Mouse (Mus musculus) heart, postnatal 14 days (tissue): ENCODE measurements around the gene Olfr1056. TPM values are rescaled to one million over a fixed set of nuclear protein-coding genes. Genes with fewer than 3 reads are reported as not detected.
"Not testable (repeated sequence)": the region's sequence is repeated elsewhere in the genome, so short reads cannot be mapped to it uniquely, and the experiment has no call there.

ENCODE experiments used
- DNase-seq, 2 experiments: peaks; one replicate each; pipeline ENCODE4 v3.0.0; 2021 to 2022
- intact Hi-C: fragments of 180-260 bp; cut with DNase I; formaldehyde crosslinking; loops from one replicate; pipeline ENCODE4 v1.15.1; 2025
- long read RNA-seq, 2 experiments: library from polyadenylated mRNA; stranded (forward); transcript quantifications; one replicate each; pipeline ENCODE4 v2.0.0; 2021
- total RNA-seq, 2 experiments: library from RNA; stranded (reverse); gene quantifications; 2 replicates each; pipeline ENCODE4 v1.2.3; 2021

Olfr1056 gene
- not detected for total RNA-seq
- long read RNA-seq, experiment 1: 0 reads
- long read RNA-seq, experiment 2: 0 reads

DNA sequence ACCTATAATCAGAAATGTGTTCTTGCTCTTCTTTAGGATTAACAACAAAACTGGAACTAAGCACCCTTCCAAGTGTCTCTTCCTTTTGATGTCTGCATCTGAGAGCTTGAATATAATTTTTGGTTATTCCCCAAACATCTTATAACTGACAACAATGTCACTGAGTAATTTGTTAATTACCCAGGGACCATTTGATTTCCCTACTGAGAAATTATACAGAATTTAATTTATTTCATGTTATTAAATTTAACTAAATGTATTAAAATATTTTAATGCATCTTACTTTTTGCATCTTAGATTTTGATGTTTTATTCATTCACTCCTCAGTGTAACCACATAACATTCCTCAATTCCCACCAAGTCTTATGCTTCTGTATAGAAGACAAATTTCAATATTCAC, at the start of gene Olfr1056:
Gene Olfr1056, minus strand, starts transcription at position 101 of the 400 bp plus-strand sequence.
- DNase-seq: no peak

GRCm38 (mm10) chr2:86395114-86395513, 32.8 kb upstream of the Olfr1056 start:
- DNase-seq: no peak
- intact Hi-C loops: no loop called here

More for the DNA sequence above, at the start of gene Olfr1056:
- intact Hi-C loops: no loop called here

- intact Hi-C loops, DNase-seq: not testable (repeated sequence)
Observed at GRCm38 (mm10) chr2:86388461-86388860, 26.2 kb upstream of the Olfr1056 start, which contains the start of gene Olfr1058. Gene Olfr1058, minus strand, starts transcription at chr2:86388561.

DNA sequence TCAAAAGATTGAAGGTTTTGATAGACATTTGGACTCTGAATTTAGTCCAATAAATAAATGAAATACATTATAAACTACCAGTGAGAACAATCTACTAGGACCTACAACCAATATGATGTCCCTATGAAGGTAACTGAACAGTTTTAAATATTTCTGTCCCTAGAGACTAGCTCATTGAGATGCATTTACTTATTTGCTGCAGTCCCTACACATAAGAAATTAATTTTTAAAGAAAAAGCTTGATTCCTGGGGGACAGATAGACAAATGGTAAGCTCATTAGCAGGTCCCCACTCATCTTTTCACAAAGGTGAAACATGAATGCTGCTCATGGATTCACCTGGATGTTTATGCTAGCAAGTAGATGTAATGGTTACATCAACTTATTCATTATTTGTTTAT, 16.0 kb upstream of the Olfr1056 start, which contains the start of gene Olfr1057:
Gene Olfr1057, minus strand, starts transcription at position 101 of the 400 bp plus-strand sequence.
- intact Hi-C loops: no loop called here

GRCm38 (mm10) chr2:86366342-86366741, 4.1 kb upstream of the Olfr1056 start:
- DNase-seq, intact Hi-C loops: not testable (repeated sequence)

More for the DNA sequence above, 16.0 kb upstream of the Olfr1056 start, which contains the start of gene Olfr1057:
- DNase-seq: no peak

DNA sequence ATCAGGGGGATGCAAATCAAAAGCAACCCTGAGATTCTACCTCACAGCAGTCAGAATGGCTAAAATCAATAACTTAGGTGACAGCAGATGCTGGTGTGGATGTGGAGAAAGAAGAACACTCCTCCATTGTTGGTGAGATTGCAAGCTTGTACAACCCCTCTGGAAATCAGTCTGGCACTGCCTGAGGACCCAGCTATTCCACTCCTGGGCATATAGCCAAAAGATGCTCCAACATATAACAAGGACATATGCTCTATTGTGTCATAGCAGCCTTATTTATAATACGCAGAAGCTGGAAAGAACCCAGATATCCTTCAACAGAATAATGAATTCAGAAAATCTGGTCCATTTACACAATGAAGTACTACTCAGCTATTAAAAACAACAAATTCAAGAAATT, 10.5 kb downstream of the Olfr1056 start:
- intact Hi-C loops, DNase-seq: not testable (repeated sequence)

DNA sequence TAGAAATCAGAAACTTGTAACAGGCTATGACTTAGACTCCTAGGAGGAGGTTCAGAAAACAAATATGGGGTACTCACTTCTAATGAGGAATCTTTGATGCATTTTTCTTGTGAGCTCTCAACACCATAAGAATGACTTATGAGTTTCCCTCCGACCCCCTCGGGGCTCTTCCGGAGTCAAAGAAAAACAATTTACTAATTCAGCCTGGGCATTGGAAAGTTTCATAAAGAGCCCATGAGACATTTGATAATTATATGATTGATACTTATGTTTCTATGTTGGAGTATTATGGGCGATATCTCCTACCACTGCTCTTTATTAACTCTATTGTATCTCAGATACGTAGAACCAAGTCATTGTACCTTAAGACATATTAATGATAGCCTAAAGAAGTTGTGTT, 12.1 kb downstream of the Olfr1056 start, which contains the start of gene Olfr1055:
Gene Olfr1055, minus strand, starts transcription at position 101 of the 400 bp plus-strand sequence.
- DNase-seq: no peak
- intact Hi-C loops: no loop called here

DNA sequence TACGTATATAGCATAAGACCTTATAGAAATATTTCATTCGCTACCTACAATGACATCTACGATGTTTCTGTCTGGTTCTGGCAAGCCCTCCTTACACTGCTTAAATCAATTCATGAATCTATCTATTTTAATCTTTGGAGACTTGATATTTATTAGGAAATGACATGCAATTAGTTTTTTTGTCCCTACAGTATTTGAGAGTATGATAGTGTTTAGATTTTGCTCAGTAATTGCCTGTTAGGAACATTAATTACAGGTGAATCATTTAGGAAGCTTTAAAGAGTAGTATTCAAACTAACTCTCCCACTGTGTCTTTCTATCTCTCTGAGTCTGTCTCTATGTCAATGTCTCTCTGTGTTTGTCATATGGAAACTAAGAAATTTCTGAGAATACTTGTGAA, 26.9 kb downstream of the Olfr1056 start, which contains the start of gene Olfr1054:
Gene Olfr1054, minus strand, starts transcription at position 101 of the 400 bp plus-strand sequence.
- intact Hi-C loops: no loop called here
- no peak for DNase-seq

GRCm38 (mm10) chr2:86315184-86315583, 47.1 kb downstream of the Olfr1056 start, which contains the start of gene Olfr1053:
Gene Olfr1053, minus strand, starts transcription at chr2:86315284.
- DNase-seq: no peak
- intact Hi-C loops: no loop called here

Other genes with a start within 250 kb of the Olfr1056 start
- gene Olfr1039, start 226.5 kb downstream of the Olfr1056 start, total RNA-seq: not detected
- gene Olfr1040, start 215.7 kb downstream of the Olfr1056 start, total RNA-seq: not detected
- not detected for gene Olfr1042, start 200.6 kb downstream of the Olfr1056 start, total RNA-seq
- not detected for gene Olfr1043, start 194.9 kb downstream of the Olfr1056 start, total RNA-seq
- not detected for gene Olfr1044, start 184.6 kb downstream of the Olfr1056 start, total RNA-seq
- gene Olfr52, start 176.8 kb downstream of the Olfr1056 start, total RNA-seq: not detected
- not detected for gene Olfr1045, start 159.5 kb downstream of the Olfr1056 start, total RNA-seq
- gene Olfr1046, start 143.2 kb downstream of the Olfr1056 start, total RNA-seq: not detected
- gene Olfr1047, start 131.1 kb downstream of the Olfr1056 start, total RNA-seq: not detected
- not detected for gene Olfr1048, start 122.2 kb downstream of the Olfr1056 start, total RNA-seq
- not detected for gene Olfr1049, start 104.1 kb downstream of the Olfr1056 start, total RNA-seq
- gene Olfr1051, start 83.4 kb downstream of the Olfr1056 start, total RNA-seq: not detected
- not detected for gene Olfr1052, start 70.0 kb downstream of the Olfr1056 start, total RNA-seq
- gene Olfr1053, start 47.2 kb downstream of the Olfr1056 start, total RNA-seq: not detected
- not detected for gene Olfr1054, start 27.0 kb downstream of the Olfr1056 start, total RNA-seq
- gene Olfr1055, start 12.2 kb downstream of the Olfr1056 start, total RNA-seq: not detected
- not detected for gene Olfr1057, start 15.9 kb upstream of the Olfr1056 start, total RNA-seq
- gene Olfr1058, start 26.1 kb upstream of the Olfr1056 start, total RNA-seq: not detected
- not detected for gene Olfr1061, start 51.6 kb upstream of the Olfr1056 start, total RNA-seq
- gene Olfr1062, start 64.3 kb upstream of the Olfr1056 start, total RNA-seq: not detected
- not detected for gene Olfr1065, start 88.1 kb upstream of the Olfr1056 start, total RNA-seq
- gene Olfr1066, start 93.8 kb upstream of the Olfr1056 start, total RNA-seq: not detected
- gene Olfr228, start 124.9 kb upstream of the Olfr1056 start, total RNA-seq: not detected
- gene Olfr1076, start 146.0 kb upstream of the Olfr1056 start, total RNA-seq: not detected
- not detected for gene Olfr1079, start 180.0 kb upstream of the Olfr1056 start, total RNA-seq
- gene Olfr1080, start 195.8 kb upstream of the Olfr1056 start, total RNA-seq: not detected
- not detected for gene Olfr1082, start 236.5 kb upstream of the Olfr1056 start, total RNA-seq